Mouse (Mus musculus): ENCODE measurements around the gene Fabp7.

Gene Fabp7

DNA sequence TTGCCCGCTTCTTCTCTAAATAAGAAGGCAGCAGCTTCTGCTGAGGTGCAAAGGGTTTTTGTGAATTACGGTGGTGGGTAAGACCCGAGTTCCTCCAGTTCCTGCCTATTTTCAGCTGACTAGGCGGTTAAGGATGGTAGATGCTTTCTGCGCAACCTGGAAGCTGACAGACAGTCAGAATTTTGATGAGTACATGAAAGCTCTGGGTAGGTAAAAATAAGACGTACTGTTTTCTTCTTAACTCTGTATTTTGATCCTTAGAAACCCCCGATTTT, at the start of gene Fabp7:
Gene Fabp7, plus strand, starts transcription at position 6 of the 275 bp plus-strand sequence.
- no peak for DNase-seq (ENCODE audit: low read depth)

DNA sequence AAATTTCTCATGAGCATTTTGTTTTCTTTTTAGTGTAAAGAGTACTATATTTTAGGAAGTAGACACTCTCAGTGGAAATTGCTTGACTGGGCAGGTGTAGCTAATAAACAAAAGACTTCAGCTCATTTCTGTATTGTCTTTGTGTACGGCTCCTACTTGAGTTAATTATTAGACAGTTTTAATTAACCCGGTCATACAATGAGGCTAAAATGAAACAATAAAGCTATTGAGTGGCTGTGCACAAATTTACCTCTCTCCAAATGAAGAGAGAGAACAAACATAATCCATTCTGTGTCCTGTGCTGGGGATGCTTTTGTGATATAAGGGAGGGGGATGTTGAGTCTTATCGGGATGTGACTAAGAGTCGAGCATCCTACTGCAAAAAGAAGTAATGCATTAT, 43.9 kb upstream of the Fabp7 start:
- DNase-seq (ENCODE audit: low read depth), result no peak

DNA sequence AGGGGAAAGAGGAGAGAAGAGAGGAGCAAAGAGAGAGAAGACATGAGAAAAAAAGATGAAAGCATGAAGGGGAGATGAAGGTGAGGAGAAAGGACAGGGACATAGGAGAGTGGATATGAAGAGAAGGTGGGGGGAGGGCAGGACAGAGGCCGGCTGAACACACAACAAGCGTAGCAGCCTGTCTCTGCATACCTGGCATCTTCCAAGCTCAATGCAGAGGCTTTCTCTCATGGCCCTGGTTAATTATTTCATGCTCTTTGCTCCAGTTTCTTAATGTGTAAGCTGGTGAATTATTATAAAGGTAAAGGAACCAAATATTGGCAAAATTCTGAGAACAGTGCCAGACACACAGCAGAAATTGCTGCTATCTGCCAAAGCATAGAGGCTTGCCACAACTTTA, 43.3 kb upstream of the Fabp7 start:
- no peak for DNase-seq (ENCODE audit: low read depth)

DNA sequence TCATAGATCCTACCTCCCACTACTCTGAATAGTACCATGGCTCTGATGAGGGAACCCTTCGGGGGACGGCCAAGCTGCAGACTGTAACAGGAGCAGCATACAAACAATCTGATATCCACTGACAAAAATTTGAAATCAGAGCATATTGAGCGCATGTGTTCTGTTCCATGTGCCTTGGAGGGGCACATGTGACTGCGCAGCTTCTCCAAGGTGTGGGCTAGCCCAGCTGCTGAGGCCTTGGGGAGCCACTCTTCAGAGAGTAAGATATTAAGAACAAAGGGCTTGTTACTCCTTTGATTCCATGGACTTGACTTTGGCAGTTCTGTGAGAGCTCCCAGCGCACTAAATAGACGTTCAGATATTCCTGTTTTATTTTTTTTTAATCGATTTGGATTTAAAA, 41.6 kb upstream of the Fabp7 start:
- DNase-seq (ENCODE audit: low read depth), result no peak

DNA sequence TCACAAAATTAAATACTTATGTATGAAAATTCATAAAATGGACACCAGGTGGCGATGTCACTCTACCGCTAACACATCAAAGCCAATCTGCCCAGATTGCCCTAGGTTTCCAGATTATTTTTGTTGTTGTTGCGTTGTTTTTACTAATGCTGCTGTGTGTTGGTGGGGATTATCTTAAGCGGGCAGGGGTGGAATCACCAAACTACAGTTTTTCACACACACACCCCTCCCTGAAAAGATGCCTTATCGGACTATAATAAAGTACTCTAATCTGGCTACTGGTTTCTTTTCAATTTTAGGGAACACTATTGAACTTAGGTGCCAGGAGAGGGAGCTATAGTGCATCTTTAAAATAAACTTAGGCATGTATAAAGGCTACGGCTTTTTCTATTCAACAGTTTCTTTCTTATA, 41.1 kb upstream of the Fabp7 start:
- DNase-seq (ENCODE audit: low read depth), result peak; percentile 93

DNA sequence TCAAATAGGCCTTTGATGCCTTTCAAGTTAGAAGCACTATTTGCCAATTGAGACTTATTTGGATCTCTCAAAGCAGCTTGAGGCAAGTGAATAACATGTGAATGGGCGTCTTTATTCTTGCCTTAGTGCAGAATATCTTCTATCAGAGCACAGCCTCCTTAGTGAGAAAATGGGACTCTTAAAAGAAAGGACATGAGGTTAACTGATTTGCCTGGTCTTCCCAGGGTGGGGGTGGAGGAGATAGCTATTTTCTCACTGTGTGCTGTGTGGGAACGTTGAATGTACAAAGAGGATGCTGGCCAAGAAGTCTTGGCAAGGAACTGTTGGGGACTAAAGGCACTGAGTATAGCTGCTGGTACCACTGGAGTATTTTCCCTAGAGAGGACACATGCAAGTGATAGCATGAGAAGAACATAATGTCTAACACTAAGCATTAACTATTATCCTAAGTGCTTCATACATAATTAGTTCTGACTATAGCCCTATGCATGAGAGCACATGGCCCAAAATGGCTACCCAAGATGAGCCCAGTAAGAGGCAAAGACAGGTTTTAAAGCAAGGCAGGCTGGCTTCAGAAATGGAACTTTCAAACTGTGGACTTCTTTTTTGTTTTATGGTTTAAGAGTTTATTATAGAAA, 40.4 kb upstream of the Fabp7 start:
- no peak for DNase-seq (ENCODE audit: low read depth)

DNA sequence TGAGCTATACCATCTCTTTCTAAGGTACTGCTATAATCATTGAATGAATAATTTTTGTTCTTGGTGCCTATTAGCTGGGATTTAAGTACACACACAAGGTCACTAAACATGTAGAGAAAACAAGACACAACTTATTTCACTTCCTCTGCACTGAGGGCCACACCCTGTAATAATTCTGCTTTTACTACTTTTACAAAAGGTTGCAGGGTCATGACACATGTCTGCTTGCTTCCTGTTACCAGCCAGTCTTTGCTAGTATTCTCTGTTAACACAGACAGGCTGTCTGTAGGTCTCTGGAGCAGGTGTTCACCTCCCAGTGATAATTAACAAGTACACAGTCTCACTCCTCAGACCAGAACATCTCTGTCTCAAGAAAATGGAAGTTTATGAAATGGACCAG, 39.2 kb upstream of the Fabp7 start:
- DNase-seq (ENCODE audit: low read depth), result peak; percentile 32

DNA sequence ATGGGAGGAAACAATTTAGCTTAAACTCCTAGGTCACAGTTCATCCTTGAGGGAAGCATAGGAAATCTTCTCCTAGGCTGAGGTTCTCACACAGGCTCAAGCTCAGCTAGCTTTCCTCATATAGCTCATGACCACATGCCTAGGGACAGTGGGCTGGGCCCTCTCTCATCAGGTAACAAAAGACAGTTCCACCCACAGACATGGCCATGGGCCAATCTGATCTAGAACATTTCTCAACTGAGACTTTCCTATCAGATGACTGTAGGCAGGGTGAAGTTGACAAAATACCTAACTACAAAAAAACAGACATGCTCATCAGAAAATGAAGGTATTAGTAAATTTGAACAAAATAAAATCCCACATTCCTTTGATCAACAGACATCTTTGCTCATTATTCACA, 37.6 kb upstream of the Fabp7 start:
- no peak for DNase-seq (ENCODE audit: low read depth)

DNA sequence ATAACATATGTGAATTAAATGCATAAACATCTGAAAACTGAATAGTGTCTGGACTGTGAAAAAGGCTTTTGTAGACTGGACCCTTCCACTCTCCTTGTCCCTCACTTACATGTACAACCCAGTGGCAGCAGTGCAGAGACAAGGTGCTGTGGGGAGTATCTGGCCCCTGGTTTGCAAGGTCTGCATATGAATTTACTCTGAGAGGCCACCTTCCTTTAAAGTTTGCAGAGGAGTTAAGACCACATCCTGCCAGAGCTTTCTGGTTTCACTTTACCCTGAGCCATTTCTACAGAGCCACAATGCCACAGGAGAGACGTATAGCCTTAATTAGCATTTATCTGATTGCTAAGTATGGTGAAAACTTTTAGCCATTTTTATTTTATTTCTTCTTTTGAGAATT, 31.3 kb upstream of the Fabp7 start:
- peak; percentile 82 for DNase-seq (ENCODE audit: low read depth)

DNA sequence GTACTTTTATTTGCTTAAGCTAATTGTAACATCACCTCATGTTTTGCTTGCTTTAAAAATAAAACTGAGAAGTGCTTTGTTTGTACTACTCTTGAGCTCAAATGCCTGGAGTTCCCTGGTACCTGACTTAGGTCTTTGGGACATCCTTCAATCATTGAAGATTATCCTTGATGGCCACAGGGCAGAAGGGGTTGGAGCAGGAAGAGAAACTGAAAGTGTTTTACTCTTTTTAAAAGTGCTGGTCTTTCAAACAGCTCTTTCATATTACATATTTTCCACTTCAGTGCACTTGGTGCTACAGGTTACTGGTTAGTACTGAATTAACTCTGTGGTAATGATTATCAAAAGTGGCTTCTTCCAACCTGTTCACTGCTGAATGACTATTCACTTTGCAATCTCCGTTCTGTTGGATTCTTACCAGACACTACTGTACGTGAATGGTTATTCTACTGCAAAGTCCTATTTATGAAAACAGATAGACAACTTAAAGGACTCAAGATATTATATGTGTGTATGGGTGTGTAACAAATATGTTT, 29.4 kb upstream of the Fabp7 start:
- no peak for DNase-seq (ENCODE audit: low read depth)

DNA sequence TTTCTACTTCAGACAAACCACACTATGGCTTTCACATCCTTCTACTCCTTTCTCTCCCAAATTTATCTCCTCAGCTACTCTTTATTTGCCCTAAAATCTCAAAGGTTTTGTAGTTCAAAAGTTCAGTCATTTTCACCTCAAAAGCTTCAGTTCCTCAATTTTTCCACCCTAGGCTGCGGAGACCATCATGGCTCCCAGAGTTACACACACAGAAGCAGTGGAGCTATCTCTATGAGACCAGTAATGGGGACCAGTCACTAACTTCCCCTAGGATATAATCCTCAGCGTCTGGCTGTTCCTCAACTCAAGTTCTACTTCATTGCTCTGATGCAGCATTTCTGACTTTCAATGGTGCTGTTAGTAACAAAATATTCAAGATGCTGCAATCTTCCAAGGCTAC, 25.7 kb upstream of the Fabp7 start:
- no peak for DNase-seq (ENCODE audit: low read depth)

DNA sequence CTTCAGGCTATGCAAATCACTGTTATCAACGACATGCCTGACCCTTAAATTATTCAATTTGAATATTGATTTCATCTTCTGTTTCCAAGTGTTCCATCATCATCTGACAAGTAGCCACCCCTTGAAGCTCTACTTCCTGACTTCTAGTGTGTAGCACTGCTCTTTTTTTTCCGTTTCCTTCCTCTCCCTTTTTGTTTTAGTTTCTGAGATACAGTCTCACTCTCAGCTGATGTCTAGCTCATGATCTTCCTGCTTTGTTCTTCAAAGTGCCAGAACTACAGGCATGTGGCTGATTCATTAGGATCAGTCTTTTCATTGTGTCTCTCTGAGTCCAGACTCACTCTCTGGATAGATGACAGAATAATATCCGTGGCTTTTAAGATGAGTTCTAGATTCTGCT, 24.0 kb upstream of the Fabp7 start:
- peak; percentile 59 for DNase-seq (ENCODE audit: low read depth)

DNA sequence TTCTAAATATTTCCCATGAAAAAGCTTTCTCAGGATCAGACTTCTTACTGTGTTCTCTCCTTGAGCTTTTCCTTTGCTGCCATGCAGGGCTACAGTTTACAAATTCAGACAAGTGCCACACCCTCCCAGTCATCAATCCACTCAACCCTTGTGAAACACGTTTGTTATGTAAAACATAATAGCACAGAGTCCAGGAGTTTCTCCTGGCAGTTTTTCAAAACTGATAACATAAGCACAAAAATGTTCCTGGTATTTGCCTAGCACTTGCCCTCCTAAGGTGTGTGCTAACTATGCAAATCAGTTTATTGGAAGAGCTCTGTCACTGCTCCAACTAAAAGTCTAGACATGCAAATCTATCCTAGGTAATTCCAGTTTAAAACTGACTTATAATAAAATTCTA, 21.6 kb upstream of the Fabp7 start:
- DNase-seq (ENCODE audit: low read depth), result no peak

DNA sequence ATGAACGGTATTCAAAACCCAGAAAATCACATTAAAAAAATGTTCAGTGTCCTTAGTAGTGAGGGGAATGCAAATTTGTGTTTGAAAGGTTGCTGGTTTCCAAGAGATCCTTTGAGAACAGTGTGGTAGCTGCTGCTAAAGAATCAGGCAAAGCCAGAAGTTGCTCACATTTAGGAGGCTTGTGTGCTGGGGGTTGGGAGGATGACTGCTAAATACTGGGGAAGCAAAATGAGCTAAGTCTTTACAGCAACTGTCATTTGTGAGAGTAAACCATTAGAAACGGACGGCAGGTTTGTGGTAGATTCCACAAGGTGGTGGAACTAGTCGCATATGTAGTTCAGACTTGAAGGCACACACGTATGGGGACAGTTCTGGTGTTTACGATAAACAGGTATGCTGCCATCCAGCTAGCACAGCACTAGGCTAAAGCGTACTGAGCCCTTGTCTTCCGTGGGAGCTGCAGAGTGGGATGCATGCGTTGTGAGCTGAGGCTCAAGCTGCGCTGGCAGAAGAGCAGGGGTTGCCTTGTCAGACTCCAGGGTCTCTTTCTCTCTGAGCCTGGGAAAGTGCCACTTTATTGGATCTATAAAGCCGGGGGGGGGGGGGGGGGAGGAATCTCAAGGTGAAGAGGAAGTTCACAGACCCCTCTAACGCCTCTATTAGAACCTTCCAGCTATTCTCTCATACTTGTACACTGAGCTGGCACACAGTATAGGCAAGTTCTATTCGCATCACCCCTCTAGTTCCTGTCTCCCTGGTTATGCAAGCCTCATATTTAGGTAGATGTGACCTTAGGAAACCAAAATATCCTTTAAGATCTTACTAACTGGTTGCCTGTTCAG, 1.2 kb upstream of the Fabp7 start:
- DNase-seq (ENCODE audit: low read depth), result no peak

DNA sequence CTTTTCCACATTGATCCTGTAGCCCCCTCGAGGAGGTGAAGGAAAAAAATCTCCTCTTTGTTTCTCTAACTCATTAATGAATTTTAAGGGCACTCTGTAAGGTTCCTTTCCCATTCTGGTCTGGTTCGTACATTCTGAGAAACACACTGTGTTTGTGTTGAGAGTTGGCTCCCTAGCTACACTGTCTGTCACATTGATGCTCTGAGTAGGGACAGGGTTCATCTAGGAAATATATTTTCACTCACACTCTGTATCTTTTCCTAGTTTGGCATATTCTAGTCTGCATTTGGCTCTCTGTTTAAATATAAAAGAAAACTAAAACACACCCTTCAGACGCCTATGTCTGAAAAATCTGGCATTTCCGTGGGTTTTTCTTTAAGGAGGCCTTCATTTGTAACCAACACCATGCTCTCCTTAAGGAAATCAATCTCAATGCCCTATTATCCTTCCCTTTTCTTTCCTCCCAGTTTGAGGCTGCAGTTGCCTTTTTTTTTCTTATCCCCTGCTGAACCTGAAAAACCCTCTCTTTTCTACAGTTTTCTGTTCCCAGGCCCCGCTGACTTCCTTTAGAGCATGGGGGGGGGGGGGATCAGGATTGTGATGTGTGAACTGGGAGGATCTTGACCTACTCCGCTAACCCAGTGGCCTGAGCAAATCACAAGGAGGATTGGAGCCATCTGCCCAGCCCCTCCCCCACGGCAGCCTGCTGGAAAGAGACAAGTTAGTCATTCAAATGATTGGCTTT, 378 bp upstream of the Fabp7 start:
- no peak for DNase-seq (ENCODE audit: low read depth)

DNA sequence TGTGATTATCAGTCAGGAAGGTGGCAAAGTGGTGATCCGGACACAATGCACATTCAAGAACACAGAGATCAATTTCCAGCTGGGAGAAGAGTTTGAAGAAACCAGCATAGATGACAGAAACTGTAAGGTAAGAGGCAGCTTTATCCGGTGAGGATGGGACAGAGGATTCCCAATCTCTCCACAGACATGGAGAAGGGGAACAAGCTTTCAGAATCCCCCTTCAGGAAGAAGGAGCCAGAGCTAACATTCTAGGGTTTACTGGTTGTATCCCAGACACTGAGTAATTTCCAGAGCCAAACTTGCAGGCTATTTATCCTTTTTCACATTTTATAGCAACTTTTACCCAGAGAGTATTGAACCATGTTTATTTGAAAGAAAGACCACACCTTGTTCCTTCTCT, 871 bp downstream of the Fabp7 start:
- DNase-seq (ENCODE audit: low read depth), result no peak

DNA sequence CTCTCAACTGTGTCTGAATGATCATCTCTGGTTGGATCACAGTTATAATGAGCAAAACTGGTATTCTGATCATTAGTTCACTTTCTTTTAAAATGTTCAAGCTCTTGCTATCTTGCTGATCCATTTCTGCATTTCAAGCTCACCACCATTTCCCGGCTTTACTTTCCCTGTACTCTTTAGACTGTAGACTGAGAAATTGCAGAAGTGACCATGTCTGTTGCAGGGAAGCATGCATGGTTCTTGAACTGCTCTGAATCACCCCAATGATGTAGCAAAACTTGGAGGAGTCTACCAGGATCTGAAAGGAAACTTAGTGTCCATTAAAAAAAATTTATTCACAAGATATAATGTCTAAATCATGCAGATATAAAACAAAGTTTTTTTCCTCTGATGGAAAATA, 8.3 kb downstream of the Fabp7 start:
- no peak for DNase-seq (ENCODE audit: low read depth)

DNA sequence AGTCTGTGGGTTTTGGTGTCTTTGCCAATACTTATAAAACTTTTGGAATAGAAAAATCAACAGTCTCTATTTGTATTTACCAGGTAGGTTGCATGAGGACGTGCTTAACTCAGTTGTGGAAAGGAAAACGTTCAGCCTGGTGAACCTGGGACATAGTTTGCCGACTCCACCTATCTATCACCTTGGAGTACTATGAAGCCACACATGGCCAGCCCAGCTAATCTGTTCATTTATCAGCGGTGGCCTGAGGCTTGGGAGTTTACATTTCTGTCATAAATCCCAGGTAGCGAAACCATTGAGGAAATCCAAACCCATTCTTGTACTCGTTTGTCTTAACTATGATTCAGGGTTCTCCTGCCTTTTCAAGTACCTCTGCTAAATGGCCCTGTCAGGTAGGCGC, 9.3 kb downstream of the Fabp7 start, which contains the start of gene Smpdl3a:
Gene Smpdl3a, plus strand, starts transcription at position 318 of the 400 bp plus-strand sequence.
- no peak for DNase-seq (ENCODE audit: low read depth)

DNA sequence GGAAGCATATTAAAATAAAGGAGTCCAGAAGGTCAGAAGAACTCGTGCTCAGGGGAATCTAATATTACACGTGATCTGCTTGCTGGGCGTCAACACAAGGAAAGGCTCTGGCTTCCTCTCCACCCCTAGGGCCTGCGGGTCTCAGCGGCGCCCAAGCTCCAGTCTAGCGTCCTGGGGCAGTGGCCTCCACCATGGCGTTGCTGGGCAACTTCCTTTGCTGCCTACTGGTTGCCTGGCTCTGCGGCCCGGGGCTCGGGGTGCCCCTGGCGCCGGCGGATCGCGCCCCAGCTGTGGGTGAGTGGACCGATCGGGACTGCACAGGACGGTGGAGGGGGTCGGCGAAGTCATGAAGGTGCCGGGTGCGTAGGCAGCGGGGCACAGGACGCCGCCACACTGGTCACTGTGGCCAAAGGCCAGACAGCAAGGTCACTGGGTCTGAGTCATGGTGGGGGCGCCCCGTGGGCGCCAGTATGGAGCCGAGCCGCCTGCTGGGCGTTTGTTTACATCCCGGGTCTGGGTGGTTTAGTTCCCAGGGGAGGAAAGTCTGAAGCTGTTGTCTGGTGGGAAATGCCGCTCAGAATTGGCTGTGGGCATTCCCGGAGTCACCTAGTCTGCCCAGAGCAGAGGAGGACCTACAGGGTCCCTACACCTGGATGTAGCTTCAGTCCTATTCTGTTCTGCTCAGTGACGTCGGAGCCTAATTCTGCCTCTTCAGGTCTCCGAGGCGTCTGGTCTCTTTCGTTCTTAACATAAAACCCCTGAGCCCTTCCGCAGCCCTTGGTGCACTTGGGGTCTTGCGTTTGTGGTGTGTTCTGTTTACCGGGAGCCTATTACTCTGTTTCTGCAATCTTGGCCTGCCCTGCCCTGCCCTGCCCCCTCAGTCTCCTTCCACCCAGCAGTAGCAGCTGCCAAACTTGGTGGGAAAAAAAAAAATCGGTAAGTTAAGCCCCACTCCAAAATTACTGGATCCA, 10.1 kb downstream of the Fabp7 start:
- DNase-seq (ENCODE audit: low read depth), result peak; percentile 67

DNA sequence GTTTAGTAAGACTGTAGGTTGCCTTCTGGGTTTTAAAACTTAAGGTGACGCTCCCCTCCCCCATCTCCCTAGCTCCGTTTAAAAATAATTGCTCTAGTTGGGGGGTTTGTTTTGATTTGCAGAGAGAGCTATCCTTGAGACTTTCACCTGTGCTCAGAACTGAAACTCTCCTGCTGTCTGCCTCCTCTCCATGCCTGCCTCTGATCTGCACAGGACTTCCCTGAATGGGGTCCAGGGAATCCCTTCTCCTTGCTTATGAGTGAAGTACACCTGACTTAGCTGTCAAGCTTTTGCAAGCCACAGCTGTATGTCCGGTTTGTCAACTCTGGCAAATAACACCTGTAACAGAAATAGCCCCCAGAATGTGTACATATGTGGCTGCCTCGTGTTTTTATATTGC, 10.9 kb downstream of the Fabp7 start:
- DNase-seq (ENCODE audit: low read depth), result peak; percentile 48

DNA sequence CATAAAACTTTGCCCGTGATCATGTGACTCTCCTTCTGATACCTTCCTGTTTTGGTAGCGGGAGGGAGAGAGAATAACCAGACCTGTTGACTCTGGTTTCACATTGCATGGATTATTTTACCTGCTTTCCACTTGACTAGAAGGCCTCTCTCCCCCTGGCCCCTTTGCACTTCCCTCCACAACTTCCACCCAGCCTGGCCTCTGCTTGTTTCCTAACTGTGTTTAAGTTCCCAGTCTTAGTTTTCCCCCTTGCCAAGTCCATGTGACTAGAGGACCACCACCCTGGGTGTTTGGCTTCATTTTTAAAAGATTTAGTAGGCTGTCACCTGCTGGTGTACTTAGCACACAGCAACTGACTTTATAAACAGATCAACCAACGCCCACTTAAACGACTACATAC, 11.4 kb downstream of the Fabp7 start:
- DNase-seq (ENCODE audit: low read depth), result peak; percentile 81

DNA sequence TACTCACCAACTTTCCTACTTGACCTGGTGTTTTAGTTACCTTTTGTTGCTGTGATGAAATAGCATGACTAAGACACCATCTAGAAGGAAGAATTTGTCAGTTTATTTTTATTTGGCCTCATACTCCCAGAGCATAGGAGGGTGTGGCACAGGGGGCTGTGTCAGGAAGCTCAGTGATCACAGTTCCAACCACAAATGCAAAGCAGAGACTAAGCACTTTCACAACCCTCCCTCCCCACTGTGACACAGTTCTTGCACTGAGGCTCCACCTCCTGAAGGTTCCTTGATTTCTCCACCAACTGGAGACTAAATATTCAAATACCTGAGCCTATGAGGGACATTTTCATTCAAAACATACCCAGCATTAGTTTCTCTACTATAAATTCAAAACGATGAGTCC, 14.8 kb downstream of the Fabp7 start:
- peak; percentile 35 for DNase-seq (ENCODE audit: low read depth)
